Mouse (Mus musculus) olfactory bulb, adult 2 months (tissue): ENCODE results near the gene Fam186b.

Experiments used
- CTCF ChIP-seq: fragments of 200-500 bp; IDR thresholded peaks from 2 replicates; pipeline ENCODE4 v1.5.1; 2012; ENCODE audit warnings: low read depth, mild to moderate bottlenecking, low read length, moderate library complexity; ENCODE audit not compliant: insufficient read depth
- POLR2A ChIP-seq: fragments of 200-500 bp; IDR thresholded peaks from 2 replicates; pipeline ENCODE4 v1.6.1; 2012; ENCODE audit warnings: mild to moderate bottlenecking, low read depth, low read length, moderate library complexity; ENCODE audit not compliant: insufficient read depth

DNA sequence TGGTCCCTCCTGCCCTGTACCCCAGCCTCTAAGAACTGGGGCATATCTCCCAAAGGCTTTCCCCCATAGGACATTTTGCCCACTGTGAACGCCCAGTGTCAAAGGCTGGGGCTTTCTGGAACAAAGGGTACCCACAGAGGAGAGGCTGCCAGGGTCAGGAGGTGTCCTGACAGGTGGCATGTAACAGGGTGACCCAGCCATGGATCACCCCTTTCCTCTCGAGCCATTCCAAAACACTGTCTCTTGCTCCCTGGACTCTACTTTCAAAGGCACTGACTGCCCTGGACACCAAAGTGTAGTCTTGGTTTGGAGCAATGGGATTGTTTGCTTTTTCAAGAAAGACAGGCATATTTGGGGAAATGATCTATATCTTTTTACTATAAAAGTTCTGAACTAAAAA lies 34.6 kb upstream of the Fam186b start:
- no peak for TF ChIP-seq CTCF
- no peak for TF ChIP-seq POLR2A
